Mouse (Mus musculus): ENCODE data around the gene Tmem170. TPM values are rescaled to one million over a fixed set of nuclear protein-coding genes. Genes with fewer than 3 reads are reported as not detected.
A peak's percentile ranks its signal among the peaks of the same experiment; 100 is the strongest.

The Tmem170 gene
- total RNA-seq (2021): 1 to 10 TPM; 2.7 to 3.4 TPM

DNA sequence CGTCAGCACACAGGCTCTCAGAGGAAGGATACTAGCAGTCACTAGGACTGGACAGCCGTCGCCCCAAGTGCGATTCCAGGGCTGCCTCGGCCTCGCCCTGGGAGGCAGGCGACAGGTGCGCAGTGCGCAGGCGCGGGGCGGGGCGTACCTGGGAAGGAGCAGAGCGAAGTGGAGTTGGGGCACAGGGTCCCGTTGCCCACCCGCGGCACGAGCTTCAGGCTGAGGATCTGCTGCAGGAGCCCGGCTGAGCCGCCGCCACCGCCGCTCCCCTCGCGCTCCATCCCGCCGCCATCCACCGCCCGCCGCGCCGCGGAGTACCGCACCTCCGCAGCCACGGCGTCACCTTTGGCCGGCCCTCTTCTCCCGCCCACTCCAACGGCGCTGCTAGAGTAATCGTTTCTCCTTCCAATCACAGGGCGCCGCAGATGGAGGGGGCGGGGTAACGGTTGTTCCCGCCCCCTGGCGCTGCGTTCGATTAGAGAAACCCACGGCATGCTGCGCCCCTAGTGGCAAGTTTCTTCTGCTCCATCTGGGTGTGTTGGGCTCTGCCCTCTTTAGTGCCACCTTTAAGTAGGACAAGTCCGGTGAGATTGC lies at the start of gene Tmem170:
Tmem170 (minus strand) TSS at position 396 of the 594 bp plus-strand sequence.
- intact Hi-C loops (cut with DNase I): no loop called here
- DNase-seq: peak; percentile 97 to 98

DNA sequence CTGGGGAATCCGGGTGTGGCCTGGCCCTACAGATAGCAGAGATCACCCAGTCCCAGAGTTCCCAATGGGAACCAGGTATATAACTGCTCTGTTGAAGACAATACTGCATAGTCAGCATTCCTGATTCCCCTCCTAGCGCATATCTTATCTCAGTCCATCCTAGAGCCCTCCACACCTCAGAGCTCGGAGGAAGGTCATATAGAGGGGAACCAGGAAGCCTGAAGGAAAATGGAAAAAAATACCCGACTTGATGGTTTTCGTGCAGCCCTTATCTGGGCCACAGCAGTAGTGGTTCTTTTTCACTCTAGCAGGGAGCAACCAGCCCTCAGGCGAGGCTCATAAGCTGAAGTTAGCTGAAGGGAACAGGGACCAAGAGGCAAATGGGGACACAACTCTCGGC lies 48.4 kb upstream of the Tmem170 start:
- intact Hi-C loops (cut with DNase I): no loop called here
- DNase-seq: no peak

DNA sequence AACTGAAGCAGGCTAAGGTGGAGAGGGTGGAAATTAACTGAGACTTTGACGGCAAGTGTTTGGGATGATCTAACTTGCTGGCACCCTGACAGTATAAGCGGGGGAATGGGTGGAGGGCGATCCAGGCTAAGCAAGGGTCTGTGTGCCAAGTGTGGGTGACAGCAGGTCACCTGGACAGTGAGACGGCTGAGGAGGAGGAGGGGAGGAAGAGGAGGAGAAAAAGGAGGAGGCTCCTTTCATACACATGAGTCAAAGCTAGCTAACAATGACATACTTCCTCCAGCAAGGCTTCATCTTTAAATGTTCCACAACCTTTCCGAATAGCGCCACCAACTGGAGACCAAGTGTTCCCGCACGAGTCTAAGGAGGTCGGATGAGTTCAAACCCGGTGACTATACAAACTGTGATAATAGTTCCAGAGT lies 46.8 kb upstream of the Tmem170 start:
- intact Hi-C loops (cut with DNase I): loop anchor here (2.0 kb wide), 1 partner anchor 43 kb away; no protein-coding TSS in a partner anchor
- peak; percentile 62 to 79 for DNase-seq

DNA sequence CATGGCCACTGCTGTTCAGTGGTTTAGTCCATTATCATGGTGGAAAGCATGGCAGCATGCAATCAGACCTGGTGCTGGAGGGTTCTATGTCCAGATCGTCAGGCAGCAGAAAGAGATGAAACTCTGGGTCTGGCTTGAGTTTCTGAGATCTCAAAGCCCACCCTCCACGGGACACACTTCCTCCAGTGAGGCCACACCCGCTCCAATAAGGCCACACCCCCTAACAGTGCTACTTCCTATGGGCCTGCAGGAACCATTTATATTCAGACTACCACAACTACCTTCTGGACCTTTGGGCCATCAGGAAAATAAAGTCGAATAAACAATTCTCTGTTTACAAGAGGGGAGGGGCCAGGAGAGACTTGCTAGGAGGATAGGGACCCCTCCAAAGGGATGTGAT lies 44.4 kb upstream of the Tmem170 start:
- intact Hi-C loops (cut with DNase I): no loop called here
- no peak for DNase-seq

DNA sequence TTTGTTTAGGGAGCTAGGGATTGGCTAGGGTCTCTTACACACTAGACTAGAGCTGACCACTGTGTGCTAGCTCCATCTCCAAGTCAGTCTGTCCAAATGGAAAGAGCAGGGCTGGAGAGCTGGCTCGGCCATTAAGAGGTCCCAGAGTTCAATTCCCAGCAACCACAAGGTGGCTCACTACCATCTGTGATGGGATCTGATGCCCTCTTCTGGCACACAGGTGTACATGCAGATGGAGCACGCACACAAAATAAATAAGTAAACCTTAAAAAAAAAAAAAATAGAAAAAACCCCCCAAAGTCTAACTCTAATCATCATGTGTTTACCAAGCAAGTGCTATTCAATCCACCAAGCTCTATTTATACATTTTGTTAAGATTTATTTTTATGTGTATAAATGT lies 43.1 kb upstream of the Tmem170 start:
- DNase-seq: no peak
- intact Hi-C loops (cut with DNase I): no loop called here

DNA sequence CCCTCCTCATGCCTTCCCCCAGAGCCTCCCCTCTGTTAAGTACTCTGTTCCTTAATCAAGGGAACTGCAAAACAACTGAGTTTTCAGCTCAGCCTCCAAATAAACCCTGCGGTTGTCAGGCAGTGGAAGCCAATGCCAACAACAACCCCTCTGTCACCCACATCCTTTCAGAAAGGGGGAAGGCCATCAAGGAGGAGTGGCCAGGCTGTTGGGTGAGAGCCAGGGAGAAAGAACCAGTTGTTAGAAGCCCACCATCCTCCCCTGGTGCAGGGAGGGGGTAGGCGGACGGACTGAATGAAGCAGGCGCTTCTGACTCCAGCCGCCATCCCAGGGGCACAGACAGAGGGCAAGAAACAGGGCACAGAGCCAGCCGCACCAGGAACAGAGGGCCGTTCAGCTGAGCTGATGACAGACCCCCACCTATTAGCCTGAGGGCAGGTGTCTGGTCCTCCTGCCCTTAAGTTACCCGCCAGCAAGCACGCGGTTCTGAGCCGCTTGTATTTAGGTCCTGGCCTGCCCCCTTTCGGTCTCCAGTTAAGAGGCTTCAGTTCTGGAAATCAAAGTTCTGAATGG lies 36.4 kb upstream of the Tmem170 start:
- intact Hi-C loops (cut with DNase I): no loop called here
- DNase-seq: no peak

DNA sequence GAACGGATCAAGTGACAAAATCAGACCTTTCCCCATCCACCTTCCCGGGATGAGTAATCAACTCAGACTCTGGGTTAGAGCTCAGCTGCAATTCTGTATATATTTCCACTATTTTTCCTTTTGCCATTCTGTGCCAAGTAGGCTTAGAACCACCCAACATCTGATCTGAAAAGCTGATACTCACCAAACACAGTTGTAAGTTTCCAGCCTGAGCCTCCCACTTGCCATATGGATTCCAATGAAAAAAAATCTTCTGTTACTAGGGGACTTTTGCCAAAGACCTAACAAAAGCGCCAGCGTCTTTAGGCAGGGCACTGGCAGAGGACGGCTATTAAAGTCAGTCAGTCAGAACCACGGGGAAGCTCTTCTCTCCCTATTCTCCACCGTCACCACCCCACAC lies 35.0 kb upstream of the Tmem170 start:
- DNase-seq: no peak
- intact Hi-C loops (cut with DNase I): no loop called here

DNA sequence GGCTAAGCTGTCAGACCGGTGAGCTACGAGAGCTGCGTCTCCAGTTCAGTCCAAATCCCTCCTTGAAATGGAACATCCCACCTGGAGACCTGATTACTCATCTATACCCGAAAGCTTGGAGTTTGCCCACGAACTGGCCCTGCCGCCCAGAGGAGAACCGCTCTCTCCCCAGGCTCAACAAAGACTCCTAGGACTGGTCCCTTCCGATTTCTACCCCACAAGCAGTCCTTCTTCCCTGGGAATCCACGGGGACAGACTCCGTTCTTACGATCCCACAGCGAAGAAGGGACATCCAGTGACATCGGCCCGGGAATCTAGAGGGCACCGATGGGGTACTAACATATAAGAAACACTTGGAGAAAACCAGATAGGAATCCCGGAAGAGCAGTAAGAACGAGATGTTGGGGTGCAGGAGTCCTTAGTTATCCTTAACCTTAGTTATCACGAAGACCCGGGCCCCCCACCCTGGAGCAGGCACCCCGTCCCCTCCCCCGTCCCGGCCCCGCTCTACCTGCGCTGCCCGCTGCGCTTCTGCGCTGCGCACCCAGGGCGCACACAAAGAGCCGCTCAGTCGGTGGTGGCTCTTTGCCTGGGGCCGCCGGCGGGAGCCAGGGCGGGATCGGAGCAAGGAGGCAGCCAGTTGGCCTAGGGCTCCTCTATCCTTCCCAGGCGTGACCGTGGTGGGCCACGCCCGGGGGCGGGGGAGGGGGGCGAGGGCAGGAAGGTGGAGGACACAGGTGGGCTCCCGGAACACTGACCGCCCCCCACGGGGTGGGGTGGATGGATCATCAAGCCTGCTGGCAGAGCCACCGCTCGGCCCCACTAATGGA lies 33.3 kb upstream of the Tmem170 start, which contains the start of gene Chst5:
Chst5 (minus strand) TSS at position 827 of the 830 bp plus-strand sequence.
- DNase-seq: no peak
- intact Hi-C loops (cut with DNase I): no loop called here

DNA sequence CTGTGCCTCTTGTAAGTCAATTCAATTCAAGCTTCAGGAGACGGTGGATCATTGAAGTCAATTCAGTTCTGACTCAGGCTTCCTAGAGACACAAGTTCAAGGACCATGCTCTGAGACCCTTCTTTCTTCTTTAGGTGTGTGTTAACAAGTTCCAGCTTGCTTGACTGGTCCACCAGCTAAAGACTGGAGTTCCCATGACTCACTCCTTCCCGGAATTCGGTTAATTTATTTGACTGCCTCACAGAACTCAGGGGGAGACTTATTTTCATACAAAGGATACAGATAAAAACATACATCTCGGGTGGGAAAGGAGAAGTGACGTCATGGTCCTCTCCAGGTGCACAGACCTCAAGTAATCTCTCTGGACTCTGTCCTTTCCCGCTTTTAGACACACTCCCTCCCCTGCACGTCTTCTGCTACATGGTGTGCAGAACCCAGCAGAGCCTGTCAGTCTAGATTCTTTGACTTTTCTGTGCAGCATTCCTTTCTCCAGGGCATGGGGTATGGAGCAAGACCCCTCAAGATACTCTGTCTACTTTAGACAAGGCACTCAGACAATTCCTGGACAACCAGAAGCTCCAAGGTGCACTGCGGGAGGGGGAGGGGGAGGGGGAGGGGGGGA lies 29.1 kb upstream of the Tmem170 start:
- intact Hi-C loops (cut with DNase I): no loop called here
- no peak for DNase-seq

DNA sequence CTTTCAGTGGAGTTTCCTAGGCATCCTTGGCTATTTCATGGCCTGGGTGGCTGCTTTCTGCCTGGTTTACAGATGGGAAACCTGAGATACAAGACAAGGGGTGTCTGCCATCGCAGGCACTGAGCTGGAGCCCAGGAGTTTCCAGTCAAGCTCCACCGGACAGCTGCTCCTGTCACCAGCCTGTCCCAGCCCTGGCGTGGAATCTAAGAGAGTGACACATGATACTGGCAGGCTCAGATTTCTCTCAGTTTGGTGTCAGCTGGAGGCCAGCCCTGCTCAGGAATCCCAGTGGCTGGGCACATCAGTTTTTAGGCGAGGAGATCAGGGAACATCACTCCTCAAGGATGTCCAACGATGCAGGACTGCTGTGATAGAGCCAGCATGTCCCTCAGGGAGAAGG lies 25.5 kb upstream of the Tmem170 start:
- intact Hi-C loops (cut with DNase I): no loop called here
- peak; percentile 42 to 48 for DNase-seq

DNA sequence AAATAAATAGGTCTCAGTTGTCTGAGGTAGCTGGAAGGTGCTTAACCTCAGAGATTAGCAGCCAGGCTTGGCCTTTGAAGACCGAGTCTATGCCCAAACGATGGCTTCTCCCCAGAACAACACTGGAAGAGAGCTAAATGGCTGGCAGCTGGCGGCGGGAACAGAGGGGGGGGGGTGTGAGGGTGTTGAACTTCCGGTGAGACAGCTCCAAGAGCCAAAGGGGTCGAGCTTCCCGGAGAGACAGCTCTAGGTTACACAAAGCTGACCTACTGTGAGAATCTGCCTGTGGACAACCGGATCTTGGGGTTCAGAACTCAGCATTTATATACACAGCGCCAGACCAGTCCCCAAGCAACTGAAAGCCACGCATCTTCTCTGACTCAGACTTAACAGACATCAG lies 22.0 kb upstream of the Tmem170 start:
- DNase-seq: no peak
- intact Hi-C loops (cut with DNase I): no loop called here

DNA sequence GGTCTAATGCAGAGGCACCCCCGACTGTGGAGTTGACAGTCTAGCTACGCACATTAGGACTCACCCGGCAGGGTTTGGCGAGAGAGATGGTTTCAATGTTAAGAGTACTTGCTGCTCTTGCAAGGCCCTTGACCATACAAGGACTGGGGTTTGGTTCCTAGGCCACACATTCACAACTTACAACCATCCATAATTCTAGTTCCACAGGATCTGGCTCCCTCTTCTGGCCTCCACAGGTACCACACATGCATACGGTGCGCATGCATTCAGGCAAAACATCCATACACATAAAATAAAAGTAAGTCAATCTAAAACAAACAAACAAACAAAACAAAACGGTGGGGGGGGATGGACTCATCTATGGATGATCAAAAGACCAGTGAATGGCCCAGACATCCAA lies 18.4 kb upstream of the Tmem170 start:
- no peak for DNase-seq
- intact Hi-C loops (cut with DNase I): no loop called here

DNA sequence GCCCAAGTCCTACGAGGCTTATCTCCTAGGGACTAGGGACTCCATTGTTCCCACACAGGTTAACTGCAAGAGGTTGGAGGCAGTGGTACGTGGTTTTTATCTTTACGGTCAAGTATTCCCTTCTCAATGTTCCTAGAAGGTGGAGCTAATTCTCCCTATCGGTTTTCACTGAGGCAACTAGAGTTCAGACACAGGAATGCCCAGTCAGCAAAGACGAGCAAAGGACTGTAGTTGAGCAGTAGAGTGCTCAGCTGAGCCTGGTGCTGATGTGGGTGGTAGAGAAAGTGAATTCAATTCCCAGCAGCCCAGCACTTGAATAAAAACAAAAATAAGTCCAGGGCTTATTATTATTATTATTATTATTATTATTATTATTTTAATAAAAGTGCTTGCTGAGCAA lies 16.1 kb upstream of the Tmem170 start:
- intact Hi-C loops (cut with DNase I): no loop called here
- DNase-seq: no peak

DNA sequence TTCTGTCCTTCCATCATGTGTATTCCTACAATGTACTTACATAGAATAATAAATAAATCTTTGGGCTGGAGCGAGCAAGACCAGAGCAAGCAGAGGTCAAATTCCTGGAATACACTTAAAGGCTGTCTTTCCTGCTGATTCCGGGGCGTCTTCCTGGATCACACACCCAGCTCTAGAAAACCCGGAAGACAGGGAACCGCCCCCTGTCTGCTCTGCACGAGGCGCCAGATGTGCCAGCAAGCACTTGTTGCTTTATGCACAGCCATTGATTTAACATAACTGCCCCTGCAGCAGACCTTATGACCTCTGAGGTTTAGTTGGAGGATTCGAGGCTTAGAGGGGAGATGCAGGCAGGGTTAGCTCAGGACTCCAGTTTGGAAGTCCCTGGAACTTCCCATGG lies 15.4 kb upstream of the Tmem170 start:
- intact Hi-C loops (cut with DNase I): no loop called here
- no peak for DNase-seq

DNA sequence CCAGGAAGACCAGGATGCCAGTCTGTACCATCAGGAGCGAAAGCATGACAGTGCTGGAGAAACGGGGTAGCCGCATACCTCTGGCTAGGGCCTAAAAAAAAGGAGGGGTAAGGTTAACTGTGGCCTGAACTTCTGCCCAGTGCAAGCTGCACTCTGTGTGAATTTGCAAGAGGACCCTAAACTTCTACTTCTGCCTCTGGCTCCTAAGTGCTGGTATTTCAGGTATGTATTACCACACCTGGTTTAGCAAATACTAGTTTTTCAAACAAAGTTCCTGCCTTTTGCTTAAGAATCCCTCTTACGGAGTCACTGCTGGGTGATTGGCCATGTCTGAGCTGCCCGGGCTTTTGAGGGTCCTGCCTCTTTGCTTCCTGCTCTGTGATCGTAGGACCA lies 14.4 kb upstream of the Tmem170 start:
- no peak for DNase-seq
- intact Hi-C loops (cut with DNase I): no loop called here

DNA sequence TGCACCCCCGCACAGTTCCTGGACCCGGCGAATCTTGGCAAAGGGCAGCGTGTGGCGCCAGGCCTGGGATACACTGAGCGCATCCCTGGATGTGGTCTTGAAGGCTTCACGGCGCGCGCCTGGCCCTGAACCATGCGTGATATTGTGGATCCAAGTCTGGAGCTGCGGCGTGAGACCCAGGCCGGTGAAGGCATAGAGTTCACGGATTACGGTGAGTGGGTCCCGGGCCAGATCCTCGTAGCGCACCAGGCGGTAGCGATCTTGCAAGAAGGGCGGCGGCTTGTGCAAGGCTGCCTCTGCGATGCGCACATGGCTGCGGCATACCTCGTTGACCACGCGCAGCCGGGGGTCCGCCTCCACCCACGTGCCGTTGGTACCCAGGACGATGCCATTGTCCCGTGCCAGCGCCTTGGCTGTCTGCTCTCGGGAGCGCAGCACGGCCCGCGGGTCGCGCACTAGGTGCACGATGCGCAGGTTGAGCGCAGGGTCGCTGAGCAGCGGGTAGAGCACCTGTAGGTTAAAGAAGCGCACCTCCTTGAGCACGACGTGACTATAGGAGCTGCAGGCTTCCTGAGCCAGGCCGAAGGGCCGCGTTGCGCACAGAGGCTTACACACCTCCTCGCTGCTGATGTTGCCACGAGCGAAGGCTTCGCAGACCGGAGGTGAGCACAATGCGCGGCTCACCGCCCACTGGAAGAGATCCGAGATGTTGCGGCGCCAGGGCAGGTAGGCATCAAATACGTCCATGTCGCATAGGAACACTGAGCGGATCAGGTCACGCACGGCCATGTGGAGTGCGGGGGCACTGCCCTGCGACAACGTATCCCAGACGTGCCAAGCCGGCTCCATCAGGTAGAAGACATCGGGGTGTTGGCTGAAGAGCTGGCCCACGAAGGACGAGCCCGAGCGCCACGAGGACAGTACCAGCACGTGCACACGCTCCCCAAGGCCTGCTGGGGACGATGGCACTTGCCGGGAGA lies 13.7 kb upstream of the Tmem170 start:
- intact Hi-C loops (cut with DNase I): no loop called here

DNA sequence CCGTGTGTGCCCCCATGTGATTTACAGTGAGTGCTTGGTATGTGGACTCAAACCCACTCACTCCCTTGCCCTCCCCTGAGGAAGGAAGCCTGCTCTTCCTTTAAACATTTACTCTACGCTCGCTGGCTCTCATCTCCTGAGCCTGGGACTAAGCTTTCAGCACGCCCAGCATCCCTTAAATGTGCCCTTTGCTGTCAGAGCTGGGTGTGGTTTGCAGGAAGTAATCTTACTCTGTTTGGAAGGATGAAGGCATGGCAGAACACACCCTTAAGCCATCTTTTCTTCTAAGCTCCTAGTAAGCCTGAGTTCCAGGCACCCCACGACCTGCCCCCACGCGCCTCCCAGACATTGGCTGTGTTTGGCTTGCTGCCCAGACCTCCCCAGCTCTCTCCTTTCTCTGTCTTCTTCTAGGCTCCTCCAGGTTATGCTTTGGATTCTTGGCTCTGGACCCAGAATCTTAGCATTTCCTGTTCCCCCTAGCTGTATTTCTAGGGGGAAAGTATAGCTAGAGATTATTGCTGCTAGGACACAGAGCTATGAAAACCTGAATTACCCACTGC lies 11.6 kb upstream of the Tmem170 start:
- intact Hi-C loops (cut with DNase I): no loop called here
- no peak for DNase-seq

More for the DNA sequence above, 13.7 kb upstream of the Tmem170 start:
- no peak for DNase-seq

DNA sequence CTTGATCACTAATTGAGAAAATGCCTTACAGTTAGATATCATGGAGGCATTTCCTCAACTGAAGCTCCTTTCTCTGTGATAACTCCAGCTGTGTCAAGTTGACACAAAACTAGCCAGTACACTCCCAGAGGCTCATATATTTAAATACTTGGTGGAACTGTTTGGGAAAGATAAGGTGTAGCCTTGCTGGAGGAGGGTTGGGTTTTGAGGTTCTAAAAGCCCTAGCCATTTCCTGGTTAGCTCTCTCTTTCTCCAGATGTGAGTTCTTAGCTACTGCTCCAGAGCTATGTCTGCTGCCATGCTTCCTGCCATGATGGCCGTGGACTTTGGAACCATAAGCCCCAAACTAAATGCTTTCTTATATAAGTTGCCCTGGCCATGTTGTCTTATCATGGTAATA lies 10.9 kb upstream of the Tmem170 start:
- intact Hi-C loops (cut with DNase I): no loop called here

DNA sequence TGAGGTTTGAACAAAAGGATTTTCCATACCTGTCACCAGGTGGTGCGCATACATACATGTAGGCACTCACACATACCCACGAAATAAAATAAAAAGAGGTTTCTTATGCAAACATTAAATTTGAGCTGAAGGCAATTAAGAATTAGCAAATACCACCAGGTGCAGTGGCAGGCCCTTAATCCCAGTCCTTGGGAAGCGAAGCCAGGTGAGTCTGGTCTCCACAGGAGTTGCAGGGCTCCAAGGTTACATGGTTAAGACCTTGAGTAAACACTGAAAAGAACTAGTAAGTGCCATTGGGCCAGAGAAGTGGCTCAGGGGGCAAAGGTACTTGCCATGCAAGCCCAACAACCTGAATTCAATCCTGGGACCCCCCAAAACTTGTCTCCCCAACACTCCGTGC lies 7.1 kb upstream of the Tmem170 start:
- intact Hi-C loops (cut with DNase I): no loop called here
- no peak for DNase-seq

More for the DNA sequence above, 10.9 kb upstream of the Tmem170 start:
- no peak for DNase-seq

DNA sequence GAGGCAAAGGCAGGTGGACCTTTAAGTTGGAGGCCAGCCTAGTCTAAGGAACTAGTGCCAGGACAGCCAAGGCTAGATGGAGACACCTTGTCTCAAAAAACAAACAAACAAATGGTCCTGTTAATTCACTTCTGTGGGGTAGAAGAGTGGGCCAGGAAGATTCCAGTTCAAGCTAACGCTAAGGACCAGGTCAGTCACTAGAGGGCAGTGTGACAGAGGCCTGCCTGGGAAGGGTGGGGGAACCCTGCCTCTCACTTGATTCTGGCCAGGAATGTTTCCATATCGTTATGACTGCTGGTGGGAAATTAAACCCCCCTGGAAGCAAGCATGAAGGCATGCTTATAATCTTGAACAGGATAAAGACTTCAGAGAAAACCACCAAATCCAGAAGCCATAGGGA lies 5.0 kb upstream of the Tmem170 start:
- intact Hi-C loops (cut with DNase I): loop anchor here (1.0 to 2.0 kb wide), 3 partner anchors 41 to 153 kb away; no protein-coding TSS in a partner anchor
- DNase-seq: peak; percentile 45 to 74

All from heart, postnatal 10 days (tissue).